Mouse (Mus musculus) gastrocnemius, adult 2 months (tissue): ENCODE measurements at regions not wholly inside any gene's neighbourhood (a gene's known extent, or its start where the extent isn't known, plus 50 kb on each side); places are given as distances from the start of the nearest gene placed in this dataset.
A peak's percentile ranks its signal among the peaks of the same experiment; 100 is the strongest.

ENCODE experiments used
- DNase-seq: peaks from one replicate; pipeline ENCODE4 v3.0.0; 2022
- H3K27ac ChIP-seq: fragments of 200-600 bp; 2 replicates; pipeline ENCODE4 v1.8.1; 2022; ENCODE audit warnings: mild to moderate bottlenecking
- H3K4me3 ChIP-seq: fragments of 200-600 bp; 2 replicates; pipeline ENCODE4 v1.8.1; 2022; ENCODE audit warnings: mild to moderate bottlenecking, moderate library complexity
- CTCF ChIP-seq: fragments of 200-600 bp; IDR thresholded peaks from 2 replicates; pipeline ENCODE4 v1.8.1; 2022; ENCODE audit warnings: antibody characterized with exemption, mild to moderate bottlenecking, moderate library complexity
- intact Hi-C: fragments of 180-260 bp; cut with DNase I; formaldehyde crosslinking; loops from one replicate; pipeline ENCODE4 v1.15.1; 2025

DNA sequence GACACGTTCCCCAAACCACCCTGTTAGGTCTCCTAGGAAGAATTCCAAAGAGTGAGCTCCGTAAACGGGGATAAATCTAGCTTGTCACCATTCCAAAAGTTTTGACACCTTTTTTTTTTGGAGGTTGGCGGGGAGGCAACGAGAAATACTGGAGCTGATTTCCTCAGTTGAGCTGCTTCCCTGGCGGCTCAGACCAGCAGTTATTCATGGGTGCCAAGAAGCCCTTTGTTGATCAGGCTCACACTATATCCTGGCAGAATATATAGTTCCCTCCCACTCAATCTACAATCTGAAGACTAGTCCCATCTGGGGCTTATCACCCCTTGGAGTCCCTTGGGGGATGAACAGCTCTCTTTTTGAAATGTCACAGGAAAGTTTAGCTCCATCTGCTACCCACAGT, 77.5 kb upstream of the Tiam2 start:
- H3K27ac ChIP-seq = peak overlapping the region; percentile 38
- no peak for DNase-seq
- H3K4me3 ChIP-seq = no peak overlapping the region
- intact Hi-C loops = no loop called here
- TF ChIP-seq CTCF = no peak

DNA sequence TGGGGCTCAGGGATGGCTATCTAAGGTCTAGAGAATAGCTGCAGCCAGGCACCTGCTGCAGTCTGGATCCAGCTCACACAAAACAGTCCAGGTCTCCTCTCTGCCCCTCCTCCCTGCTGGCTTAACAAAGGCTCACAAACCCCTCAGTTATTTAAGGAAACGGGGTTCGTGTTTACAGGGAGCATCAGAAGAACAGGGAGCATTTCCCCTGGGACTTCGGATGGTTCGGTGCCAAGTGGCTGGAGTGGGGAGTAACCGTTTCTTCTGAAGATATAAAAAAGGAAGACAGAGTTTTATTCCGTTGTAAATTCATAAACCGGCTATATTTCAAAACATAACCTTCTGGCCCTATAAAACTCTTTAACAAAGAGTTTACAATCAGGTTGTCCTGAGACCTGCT, 77.1 kb upstream of the Tiam2 start:
- intact Hi-C loops = no loop called here
- TF ChIP-seq CTCF = no peak
- DNase-seq = peak; percentile 45
- peak overlapping the region; percentile 38 for H3K27ac ChIP-seq
- H3K4me3 ChIP-seq = no peak overlapping the region

DNA sequence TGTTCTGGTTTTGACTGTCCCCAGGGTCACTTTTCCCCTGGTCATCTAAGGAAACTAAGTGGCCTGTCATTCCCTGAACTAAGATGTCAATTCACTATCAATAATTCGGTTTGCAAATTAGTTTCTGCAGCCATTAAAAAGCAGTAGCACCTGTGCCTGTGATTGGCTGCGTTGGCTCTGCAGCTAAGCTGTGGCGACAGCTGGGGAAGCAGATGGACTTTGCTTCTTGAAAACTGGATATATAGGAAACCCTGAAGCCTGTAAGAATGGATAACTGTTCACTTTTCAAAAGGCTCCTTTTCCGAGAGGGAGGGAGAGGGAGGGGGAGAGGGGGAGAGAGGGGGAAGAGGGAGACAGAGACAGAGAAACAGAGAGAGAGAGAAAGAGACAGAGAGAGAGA, 75.2 kb upstream of the Tiam2 start:
- intact Hi-C loops = no loop called here
- Histone ChIP-seq H3K4me3 (no peak overlapping the region), H3K27ac (no peak overlapping the region)
- no peak for DNase-seq
- no peak for TF ChIP-seq CTCF

DNA sequence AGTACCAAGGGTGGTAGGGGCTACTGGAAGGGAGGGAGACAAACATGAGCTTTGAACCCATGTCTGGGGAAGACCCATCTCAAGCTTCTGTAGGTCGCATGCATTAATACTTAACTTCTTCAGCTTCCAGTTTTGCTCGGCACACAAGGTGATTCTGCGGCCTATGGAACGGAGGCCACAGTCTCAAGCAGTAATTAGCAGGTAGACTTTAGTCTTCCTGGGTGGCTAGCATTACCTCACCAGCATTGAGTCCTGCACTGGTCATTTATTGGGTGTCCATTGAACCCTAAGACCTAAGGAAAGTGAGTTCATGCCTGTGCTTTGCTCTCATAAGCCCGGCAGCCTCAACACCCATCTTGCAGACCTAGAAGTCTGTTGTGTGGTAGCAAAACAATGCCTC, 74.4 kb upstream of the Tiam2 start:
- intact Hi-C loops = no loop called here
- H3K4me3 ChIP-seq = no peak overlapping the region
- peak; percentile 3 for DNase-seq
- H3K27ac ChIP-seq = no peak overlapping the region
- no peak for TF ChIP-seq CTCF

DNA sequence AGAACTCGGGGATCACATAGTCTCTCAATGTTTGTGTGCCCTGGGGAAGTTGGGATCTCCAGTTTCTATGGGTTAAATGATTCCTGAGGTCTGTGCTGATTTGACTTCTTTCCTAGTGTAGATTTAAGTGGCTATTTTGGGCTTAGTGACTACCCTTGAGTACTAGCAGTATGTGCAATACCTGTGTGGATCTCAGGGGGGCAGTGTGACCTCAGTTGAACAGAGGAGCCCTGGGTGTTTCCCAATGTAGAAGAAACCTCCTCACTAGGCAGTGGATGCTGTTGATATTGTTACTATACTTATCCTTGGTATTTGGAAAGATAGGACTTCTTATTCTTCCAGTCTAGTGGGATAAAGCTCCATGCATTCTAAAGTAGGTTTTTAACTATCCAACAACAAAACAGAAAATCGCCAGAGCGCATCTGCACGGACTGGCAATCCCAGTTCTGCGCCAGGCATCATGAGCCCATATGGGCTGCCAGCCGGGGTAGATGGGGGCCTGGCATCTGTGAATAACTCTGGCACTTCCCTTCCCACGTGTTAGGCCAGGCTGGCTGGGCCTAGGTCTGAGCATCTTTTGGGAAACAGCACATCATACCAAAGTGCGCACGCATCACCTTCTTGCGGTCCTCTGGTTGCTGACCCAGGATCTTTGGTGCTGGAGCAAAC, 72.7 kb upstream of the Tiam2 start:
- DNase-seq = peak; percentile 59
- H3K4me3 ChIP-seq = no peak overlapping the region
- intact Hi-C loops = no loop called here

DNA sequence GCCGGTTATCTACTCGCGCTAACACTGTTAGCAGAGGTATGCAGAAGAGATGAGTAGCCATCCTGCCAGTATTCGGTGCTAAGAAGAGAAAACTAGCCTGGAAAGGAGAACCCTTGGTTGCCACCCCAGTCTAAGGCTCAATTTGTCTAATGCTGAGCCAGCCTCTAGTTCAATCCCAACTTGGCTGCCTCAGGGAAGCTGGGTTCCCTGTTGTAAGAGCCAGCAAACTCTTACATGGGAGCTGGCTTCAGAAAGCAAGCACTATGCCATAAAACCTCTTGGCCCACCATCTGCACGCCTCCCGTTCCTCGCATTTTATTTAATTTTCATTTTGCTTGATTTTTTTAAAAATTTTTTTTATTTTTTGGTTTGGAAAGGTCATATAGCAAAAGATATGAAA, 69.6 kb upstream of the Tiam2 start:
- H3K4me3 ChIP-seq = no peak overlapping the region
- intact Hi-C loops = no loop called here
- TF ChIP-seq CTCF = no peak
- H3K27ac ChIP-seq = no peak overlapping the region
- no peak for DNase-seq

More for the DNA sequence above, 72.7 kb upstream of the Tiam2 start:
- TF ChIP-seq CTCF = peak; percentile 54
- no peak overlapping the region for H3K27ac ChIP-seq

DNA sequence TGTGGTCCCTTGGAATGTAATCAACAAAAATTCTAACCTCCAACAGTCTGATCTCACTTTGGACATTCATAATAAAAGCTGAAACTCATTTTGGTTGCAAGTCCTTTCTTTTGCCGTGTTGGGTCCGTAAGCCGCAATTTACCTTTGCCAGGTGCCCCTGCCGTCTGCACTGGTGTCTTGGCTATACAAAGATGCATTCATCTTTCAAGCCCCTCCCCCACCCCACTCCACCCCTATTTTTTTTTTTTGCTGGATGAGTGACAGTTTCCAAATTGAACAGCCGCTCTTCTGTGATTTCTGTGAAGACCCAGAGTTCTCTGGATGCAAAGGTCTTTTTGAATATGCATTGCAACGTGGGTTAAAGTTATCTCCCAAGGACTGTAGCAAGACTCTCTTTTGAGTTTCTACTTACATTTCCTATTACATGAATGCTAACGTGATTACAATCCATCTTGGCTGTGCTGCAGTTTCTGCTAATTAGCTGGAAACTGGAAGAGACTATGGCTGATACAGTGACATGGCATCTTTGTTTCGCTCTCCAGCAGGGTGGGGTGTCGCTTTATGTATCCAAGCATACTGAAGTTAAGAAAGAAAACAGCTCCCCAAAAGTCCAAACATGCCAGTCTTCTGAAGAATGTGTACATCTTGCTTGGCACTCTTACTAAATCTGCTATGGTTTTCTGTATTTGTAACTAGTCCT, 67.4 kb upstream of the Tiam2 start:
- Histone ChIP-seq H3K27ac (no peak overlapping the region), H3K4me3 (no peak overlapping the region)
- DNase-seq = no peak
- intact Hi-C loops = no loop called here
- no peak for TF ChIP-seq CTCF

DNA sequence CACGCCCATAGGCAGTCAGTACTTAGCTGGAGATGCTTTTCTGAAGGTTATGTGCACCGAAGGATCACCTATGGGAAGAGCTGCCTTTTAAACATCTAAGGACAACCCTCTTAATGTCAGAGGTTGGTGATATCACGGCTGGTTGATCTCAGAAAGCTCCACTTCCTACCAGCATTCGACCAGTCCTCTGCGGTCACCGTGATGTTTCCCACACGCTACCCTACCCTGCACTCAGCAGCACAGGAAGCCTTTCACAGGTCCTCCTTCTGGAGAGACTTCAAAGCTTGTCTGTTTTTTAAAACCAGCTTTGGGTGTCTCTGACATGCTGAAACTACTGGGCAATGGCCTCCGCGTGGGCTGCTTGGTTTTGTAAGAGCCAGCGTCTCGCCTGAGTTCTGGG, 65.6 kb upstream of the Tiam2 start:
- H3K27ac ChIP-seq = no peak overlapping the region
- no peak overlapping the region for H3K4me3 ChIP-seq
- DNase-seq = no peak
- intact Hi-C loops = no loop called here
- TF ChIP-seq CTCF = no peak

DNA sequence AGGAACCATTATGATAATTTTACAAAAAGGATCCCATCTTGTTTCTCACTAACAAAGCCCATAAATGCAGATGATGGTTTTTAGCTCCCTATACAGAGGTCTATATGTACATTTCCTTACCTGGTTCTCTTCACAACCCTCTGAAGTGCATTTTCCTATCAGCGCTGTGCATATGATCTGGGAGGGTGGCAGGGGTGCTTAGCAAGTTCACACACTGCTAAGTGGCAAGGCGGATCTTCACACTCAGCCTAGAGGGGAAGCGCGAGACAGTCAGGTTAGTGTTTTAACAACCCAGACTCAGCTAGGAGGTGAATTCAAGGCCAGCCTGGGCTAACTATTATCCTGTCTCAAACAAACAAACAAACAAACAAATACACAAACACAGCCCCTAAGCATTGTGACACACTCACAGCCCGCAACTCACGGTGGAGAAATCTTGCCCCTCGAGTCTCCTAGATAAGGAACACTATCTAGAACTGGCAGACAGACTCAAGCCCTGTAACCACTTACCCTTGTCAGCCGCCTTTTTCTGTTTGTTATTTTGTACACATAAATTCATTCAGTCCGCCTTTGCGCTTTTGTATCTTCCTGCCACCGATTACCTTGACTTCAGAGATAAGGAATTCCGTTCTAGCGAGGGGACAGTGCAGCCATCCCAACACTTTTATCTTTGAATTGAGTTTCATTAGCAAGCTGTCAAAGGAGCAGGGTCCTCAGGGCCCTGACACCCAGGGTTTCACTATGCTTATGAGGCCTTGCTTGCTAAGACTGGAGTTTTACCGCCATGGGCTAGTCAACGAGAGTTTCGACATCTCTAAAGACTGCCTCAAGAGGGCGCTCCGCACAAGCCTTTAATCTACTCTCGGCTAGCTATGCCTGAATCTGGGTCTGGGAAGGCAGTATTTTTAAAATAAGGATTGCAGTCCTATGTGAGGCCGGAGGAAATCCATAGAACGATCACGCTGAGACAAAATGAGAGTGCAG, 53.0 kb upstream of the Tiam2 start:
- Histone ChIP-seq H3K4me3 (peak overlapping the region; percentile 59), H3K27ac (no peak overlapping the region)
- peak; percentile 86 for DNase-seq
- intact Hi-C loops = loop anchor here (2.0 to 5.0 kb wide), 2 partner anchors 175 to 234 kb away; no protein-coding TSS in a partner anchor
- peak; percentile 90 for TF ChIP-seq CTCF

DNA sequence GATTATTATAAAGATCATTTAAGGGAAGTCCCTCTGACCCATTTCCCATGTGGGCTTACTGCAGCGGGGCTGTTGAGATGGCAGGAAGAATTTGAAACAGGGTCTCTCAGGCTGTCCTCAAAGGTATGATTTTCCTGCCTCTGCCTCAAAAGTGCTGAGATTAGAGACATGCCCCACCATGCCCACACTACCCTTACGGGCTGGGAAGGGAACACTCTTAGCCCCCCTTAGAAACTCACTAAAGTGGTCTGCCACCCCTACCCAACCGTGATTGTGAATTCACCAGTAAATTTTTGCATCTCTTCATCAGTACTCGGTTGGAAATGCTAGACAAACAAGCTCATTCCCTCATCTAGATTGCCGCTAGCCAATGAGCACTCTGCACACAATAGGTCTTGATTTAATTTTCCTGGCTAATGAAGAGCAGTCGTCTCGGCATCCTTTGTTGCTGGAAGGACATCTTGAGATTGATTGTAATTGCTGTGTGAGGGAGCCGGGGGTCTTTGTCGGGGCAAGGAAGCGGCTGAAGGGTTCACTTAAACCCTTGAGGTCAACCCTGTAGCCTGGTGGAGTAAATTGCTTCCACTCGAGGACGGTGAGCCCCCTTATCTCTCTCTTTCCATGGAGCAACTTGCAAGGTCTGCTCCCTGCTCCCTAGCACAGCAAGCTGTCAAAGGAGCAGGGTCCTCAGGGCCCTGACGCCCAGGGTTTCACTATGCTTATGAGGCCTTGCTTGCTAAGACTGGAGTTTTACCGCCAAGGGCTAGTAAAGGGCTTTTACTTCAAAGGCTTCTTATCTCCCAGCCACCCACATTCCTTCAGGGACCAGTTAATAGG, 51.7 kb upstream of the Tiam2 start:
- TF ChIP-seq CTCF = no peak
- no peak for DNase-seq
- H3K27ac ChIP-seq = no peak overlapping the region
- intact Hi-C loops = loop anchor here (5.0 kb wide), 1 partner anchor 233 kb away; no protein-coding TSS in a partner anchor
- no peak overlapping the region for H3K4me3 ChIP-seq
